Mouse (Mus musculus): ENCODE results near the gene Htr3b.

- TF ChIP-seq BHLHE40 (IDR thresholded peaks at IDR 0.05; ENCODE audit: low read depth, low read length) (no peak), TCF12 (IDR thresholded peaks at IDR 0.05; ENCODE audit: low read depth, low read length) (no peak), CTCF (conservative IDR thresholded peaks at IDR 0.05 in 1 of 2, IDR thresholded peaks at IDR 0.05 in 1 of 2; ENCODE audit: low read depth in 2 of 2, low read length in 2 of 2) (peak in 1 of 2 experiments; percentile 52; a peak in 2 of 4 replicates), ZNF384 (IDR thresholded peaks at IDR 0.05; ENCODE audit: low read depth, low read length) (no peak), JUND (conservative IDR thresholded peaks at IDR 0.05; ENCODE audit: low read depth, low read length) (no peak), HCFC1 (IDR thresholded peaks at IDR 0.05; ENCODE audit: low read depth, low read length) (no peak)
Measured at GRCm38 (mm10) chr9:48995735-48996134, 30.9 kb upstream of the Htr3b start.

Data from CH12.LX (cell line).